Mouse (Mus musculus): ENCODE measurements at regions not wholly inside any gene's neighbourhood (a gene's known extent, or its start where the extent isn't known, plus 50 kb on each side); places are given as distances from the start of the nearest gene placed in this dataset.

DNA sequence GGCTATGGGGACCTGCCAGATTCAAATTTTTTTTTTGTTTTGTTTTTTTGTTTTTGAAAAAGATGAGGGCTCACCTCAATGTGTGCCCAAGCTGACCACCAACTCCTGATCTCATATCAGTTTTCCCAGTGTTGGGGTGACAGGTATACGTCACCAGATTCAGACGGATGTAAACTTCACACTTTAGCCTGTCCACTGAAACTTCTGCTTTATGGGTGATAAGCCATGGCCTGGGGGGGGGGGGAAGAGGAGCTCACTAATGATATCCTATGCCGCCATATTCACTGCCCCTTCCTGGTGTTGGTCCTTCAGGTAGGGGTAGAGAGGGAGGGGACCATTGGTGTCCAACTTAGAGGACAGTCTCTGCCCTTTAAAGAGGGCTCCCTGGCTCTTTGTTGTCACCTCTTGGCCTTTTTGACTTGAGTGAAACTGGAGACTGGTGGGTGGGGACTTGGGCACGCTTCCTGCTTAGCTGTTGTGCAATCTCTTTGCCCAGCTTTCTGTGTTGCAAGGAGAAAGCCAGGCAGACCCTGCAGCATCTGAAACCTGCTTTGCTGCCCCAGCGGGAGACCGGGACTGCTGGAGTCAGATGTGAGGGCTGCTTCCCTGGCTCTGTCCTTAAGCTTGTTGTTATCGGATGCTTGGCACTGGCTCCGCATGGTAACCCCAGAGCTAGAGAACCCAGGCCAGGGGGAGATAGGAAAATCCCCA is 125.8 kb downstream of the Irx5 start:
- intact Hi-C loops (cut with DNase I), result no loop called here
- no peak for DNase-seq (ENCODE audit: extremely low spot score in 1 of 2, low spot score in 2 of 2)
- Histone ChIP-seq H3K27ac (no peak overlapping the region), H3K4me3 (no peak overlapping the region)
- no peak for TF ChIP-seq CTCF (IDR thresholded peaks at IDR 0.05)

DNA sequence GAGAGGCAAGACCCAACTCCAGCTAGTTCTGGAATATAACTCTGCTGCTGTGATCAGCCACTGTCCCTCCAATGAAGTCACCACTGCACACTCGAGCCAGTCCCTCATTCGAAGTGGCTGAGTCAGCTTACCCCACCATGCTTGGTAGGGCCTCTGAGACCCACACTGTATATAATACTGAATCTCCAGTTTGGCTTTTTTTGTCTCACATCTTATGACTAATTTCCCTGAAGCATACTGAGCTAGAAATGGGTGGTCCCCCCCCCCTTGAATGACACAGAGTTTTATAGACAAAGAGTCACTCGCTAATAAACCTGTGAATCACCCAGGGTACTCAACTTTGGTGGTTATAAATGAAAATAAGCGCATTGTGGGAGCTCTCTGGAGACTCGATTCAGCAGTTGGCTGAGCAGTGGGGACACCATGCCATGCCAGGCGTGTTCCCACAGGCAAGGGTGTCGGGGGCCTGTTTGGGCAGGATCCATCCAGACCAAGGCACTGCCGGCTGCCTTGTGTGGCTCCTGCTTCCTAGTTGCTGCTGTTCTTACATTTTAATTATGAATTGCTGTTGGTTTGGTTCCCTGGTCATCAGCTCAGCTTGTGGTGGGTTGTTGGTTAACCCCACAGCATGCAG is 131.2 kb downstream of the Irx5 start:
- TF ChIP-seq CTCF (IDR thresholded peaks at IDR 0.05), result no peak
- Histone ChIP-seq H3K27ac (no peak overlapping the region), H3K4me3 (no peak overlapping the region)
- intact Hi-C loops (cut with DNase I), result no loop called here
- peak in 1 of 2 experiments; percentile 10 for DNase-seq (ENCODE audit: extremely low spot score in 1 of 2, low spot score in 2 of 2)

DNA sequence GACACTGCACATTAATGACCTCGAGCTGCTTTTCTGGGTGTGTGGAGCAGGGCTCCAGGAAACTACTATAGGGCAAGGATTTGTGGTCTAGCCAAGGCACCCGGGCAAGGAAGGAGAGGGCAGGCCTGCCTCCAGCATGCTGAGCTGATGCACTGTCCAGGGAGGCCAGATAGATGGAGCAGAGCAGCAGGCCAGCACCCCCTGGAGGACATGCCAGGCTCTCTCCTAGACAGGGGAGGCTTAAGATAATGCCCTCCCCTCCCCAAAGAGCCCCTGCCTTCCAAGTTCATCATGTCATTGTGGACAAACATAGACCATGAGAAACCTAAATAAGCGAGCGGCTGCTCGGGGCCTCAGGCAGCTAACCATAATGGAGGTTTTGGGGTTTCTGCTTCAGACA is 134.1 kb downstream of the Irx5 start:
- intact Hi-C loops (cut with DNase I), result no loop called here
- no peak for DNase-seq (ENCODE audit: extremely low spot score in 1 of 2, low spot score in 2 of 2)
- no peak overlapping the region for H3K4me3 ChIP-seq
- no peak overlapping the region for H3K27ac ChIP-seq
- TF ChIP-seq CTCF (IDR thresholded peaks at IDR 0.05), result peak; percentile 18

DNA sequence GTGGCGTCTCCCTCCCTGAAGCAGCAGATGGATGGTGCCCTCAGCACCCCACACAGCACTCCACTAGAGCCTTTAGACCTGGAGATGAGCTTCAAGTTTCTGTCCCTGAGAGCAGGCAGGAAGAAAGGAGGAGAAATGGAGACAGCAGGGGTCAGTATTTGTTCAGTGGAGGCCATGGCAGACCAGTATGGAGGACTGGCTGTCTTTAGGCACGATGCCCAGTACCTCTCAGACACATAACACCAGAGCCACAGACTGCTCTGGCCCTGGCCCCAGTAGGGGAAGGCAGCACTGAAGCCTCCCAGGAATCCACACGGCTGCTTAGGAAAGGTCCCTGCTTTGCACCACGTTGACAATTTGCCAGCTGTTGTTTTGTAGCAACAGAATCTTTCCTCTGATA is 136.0 kb downstream of the Irx5 start:
- intact Hi-C loops (cut with DNase I), result no loop called here
- Histone ChIP-seq H3K27ac (no peak overlapping the region), H3K4me3 (no peak overlapping the region)
- no peak; the same call in none of the 2 replicates for TF ChIP-seq CTCF (IDR thresholded peaks at IDR 0.05)
- DNase-seq (ENCODE audit: extremely low spot score in 1 of 2, low spot score in 2 of 2), result no peak

DNA sequence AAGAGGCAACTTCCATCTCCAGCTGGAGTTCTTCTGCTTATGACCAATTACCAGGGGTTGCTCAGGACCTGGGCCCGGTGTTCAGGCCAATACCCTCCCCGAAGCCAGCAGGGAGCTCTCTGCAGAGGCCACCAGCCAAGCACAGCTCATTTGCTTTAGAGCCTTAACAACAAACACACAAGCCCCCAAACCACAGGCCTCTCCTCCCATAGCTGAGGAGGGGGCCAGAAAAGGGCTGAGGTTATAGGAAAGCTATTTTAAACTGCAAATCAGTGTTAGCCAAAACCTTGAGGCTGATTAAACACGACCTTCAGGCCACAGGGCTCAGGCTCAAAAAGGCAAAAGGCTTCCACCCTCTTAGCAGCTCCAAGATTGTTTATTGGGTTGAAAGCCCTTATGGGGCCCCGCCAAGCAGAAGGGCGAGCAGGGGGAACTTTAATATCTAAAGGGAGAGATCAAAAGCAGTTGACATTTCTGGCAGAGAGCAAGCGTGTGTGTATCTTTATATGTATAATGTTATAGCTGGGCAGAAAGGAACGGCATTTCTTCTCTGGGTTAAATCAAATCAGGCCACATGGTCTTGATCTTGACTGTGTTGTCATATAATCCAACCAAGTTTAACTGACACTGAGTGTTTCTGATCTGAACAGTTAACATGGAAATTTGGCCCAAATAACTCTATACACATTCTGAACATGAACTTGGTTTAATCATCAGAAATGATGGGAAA is 148.3 kb downstream of the Irx5 start:
- Histone ChIP-seq H3K4me3 (no peak overlapping the region), H3K27ac (no peak overlapping the region)
- TF ChIP-seq CTCF (IDR thresholded peaks at IDR 0.05), result no peak
- DNase-seq (ENCODE audit: extremely low spot score in 1 of 2, low spot score in 2 of 2), result no peak
- intact Hi-C loops (cut with DNase I), result no loop called here

DNA sequence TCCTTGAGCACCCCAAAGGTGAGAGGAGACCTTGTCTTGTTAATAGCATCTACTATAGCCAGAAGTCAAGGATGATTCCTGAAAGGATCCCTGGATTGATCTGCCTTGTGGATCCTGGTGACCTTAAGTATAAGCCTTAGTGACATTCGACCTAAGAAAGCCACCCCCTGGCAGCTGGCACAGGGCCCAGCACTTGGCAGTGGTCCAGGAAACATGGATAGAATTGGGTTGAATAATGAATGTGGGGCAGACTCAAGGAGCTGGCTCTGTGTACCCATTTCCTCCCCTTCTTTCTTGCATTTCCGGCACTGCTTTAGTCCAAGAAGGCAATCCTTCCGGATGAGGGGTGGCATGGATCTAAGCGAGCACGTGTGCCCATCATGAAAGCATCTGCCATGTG is 149.0 kb downstream of the Irx5 start:
- TF ChIP-seq CTCF (IDR thresholded peaks at IDR 0.05), result no peak
- Histone ChIP-seq H3K27ac (no peak overlapping the region), H3K4me3 (no peak overlapping the region)
- intact Hi-C loops (cut with DNase I), result no loop called here
- DNase-seq (ENCODE audit: extremely low spot score in 1 of 2, low spot score in 2 of 2), result no peak

DNA sequence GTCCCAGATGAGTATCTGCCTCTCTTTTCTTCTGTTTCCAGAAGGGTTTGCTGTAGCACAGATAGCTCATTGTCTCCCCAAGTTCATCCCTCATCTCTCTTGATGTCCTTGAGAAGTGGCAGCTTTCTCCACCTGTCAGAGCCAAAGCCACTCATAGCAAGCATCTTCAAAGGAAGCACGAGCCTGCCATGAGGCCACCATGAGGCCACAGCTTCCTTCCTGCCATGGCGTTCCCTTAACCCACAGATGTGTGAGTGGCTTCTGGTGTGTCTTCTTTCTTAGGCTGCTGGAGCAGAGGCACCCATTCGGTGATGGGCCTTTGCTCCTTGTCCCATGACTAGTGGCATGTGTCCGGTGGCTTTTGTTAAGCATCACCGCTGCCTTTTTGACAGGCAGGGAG is 149.5 kb downstream of the Irx5 start:
- TF ChIP-seq CTCF (IDR thresholded peaks at IDR 0.05), result no peak
- intact Hi-C loops (cut with DNase I), result no loop called here
- DNase-seq (ENCODE audit: extremely low spot score in 1 of 2, low spot score in 2 of 2), result no peak
- H3K27ac ChIP-seq, result no peak overlapping the region
- H3K4me3 ChIP-seq, result no peak overlapping the region

DNA sequence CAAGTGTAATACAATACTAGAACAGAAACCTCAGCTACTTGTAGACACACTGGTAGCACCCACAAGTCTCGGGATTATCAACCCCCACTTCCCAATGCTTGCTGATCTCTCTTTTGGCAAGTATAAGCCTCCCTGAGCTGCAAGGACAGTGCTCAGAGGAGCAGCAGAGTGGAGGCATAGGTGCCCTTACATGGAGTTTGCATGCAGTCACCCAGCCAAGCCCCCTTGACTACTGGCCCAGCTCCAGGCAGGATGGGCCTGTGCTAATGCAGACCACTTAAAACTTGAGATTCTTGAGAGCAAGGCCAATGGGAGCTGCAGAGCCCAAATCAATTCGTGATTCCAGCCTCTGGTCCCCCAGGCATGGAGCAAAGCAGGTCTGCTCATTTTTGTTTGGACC is 158.0 kb downstream of the Irx5 start:
- intact Hi-C loops (cut with DNase I), result no loop called here
- H3K27ac ChIP-seq, result no peak overlapping the region
- no peak for DNase-seq (ENCODE audit: extremely low spot score in 1 of 2, low spot score in 2 of 2)
- TF ChIP-seq CTCF (IDR thresholded peaks at IDR 0.05), result no peak
- no peak overlapping the region for H3K4me3 ChIP-seq

DNA sequence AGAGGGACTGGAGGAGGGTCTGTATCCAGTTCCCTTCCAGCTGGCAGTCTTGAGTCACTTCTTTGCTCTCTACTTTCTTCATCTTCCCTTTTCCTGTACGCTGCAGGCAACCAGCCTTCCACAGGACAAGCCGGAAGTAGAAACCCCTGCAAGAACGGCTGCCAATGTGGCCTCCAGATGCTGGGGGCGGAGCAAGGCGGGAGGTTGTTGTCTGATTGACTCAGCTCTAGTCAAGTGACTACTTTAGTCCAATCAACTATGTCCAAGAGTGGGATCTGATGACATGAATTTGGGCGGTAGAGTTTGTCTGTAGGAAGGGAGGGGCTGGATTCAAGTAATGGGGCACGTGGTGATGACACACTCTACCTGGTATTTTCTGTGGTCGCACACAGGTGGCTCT is 156.1 kb upstream of the Irx6 start:
- H3K4me3 ChIP-seq, result no peak overlapping the region
- intact Hi-C loops (cut with DNase I), result no loop called here
- TF ChIP-seq CTCF (IDR thresholded peaks at IDR 0.05), result no peak
- no peak for DNase-seq (ENCODE audit: extremely low spot score in 1 of 2, low spot score in 2 of 2)
- H3K27ac ChIP-seq, result no peak overlapping the region

DNA sequence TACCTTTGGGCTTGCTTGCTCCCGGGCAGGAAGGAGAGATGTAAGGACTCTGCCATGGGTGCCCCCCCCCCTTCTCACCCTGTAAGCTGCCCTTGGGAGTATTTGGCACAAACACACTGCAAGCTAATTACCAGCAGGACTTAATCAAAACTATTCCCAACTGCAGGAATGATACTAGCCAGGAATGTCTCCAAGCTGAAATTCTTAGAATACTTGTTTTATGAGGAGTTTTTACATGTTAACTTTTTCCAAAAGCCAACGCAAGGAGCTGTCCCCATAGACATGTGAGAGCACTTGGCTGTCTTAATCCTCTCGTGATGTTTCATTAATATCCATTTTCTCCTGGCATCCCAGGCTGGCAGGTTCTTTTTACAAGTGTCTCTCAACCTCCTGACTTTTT is 155.6 kb upstream of the Irx6 start:
- no peak overlapping the region for H3K4me3 ChIP-seq

DNA sequence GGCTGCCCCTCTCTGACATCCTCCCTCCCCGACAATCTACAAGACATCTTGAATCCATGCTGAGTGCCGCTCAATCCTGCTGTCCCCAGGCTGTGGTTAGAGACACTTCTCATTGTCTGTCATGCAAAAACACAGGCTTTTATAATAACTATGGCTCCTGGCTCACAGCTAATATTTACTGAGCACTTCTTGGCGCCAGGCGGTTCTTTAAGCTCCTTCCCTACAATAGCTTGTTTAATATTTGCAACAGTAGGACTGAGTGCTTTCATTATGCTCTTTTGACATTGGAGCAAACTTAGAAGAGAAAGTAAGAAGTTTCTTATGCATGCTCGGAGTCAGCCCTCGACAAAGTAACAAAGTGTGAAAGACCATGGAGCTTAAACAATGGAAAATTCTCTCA is 151.6 kb upstream of the Irx6 start:
- intact Hi-C loops (cut with DNase I), result no loop called here
- Histone ChIP-seq H3K27ac (no peak overlapping the region), H3K4me3 (no peak overlapping the region)
- DNase-seq (ENCODE audit: extremely low spot score in 1 of 2, low spot score in 2 of 2), result no peak
- no peak for TF ChIP-seq CTCF (IDR thresholded peaks at IDR 0.05)

More for the DNA sequence above, 155.6 kb upstream of the Irx6 start:
- no peak overlapping the region for H3K27ac ChIP-seq
- intact Hi-C loops (cut with DNase I), result no loop called here
- no peak for DNase-seq (ENCODE audit: extremely low spot score in 1 of 2, low spot score in 2 of 2)
- no peak for TF ChIP-seq CTCF (IDR thresholded peaks at IDR 0.05)

DNA sequence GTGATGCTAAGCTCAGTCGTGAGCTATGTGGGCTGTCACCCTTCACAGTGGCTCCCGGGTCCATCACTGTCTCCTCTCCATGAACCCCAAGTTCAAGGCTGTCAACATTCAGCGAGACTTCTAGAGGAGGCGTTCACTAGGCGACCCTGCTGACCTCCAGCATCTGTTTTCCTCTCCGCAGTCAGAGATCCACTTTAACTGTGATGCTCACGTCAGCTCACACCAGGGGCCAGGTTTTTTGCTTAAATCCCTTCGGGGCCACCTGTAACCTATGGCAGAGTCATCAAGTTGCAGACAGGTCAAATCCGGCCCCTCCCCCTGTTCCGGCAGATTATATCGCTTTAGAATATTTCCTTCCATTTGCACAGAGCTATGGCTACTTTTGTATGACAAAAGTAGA is 144.3 kb upstream of the Irx6 start:
- intact Hi-C loops (cut with DNase I), result no loop called here
- Histone ChIP-seq H3K4me3 (no peak overlapping the region), H3K27ac (no peak overlapping the region)
- no peak for TF ChIP-seq CTCF (IDR thresholded peaks at IDR 0.05)
- DNase-seq (ENCODE audit: extremely low spot score in 1 of 2, low spot score in 2 of 2), result no peak
